In genomic region chr12:17265971-17266672, GRCm38 (mm10) we compare ENCODE assay signal across 7 mouse cellular contexts. TPM values are rescaled to one million over a fixed set of nuclear protein-coding genes. Genes with fewer than 3 reads are reported as not detected.
DNase-seq lines count a peak whose midpoint lies in the region; ATAC-seq lines count a peak whose summit lies in the region.

Gene Pdia6, plus strand, starts transcription at chr12:17266545.

- intact Hi-C loops in gastrocnemius, postnatal 36 days (cut with DNase I) = no loop called here
- intact Hi-C loops in left cerebral cortex, postnatal 25 days (cut with DNase I) = no loop called here

- H3K4me1 ChIP-seq in intestine, embryonic 15.5 days (replicated peaks) = peaks cover 14% of the 10 kb centered on the region
- H3K4me1 ChIP-seq in midbrain, embryonic 10.5 days = peaks cover 31% of the 10 kb centered on the region

- H3K9me3 ChIP-seq in intestine, embryonic 15.5 days = no peaks in the 10 kb centered on the region
- H3K9me3 ChIP-seq in midbrain, embryonic 10.5 days (replicated peaks) = no peaks in the 10 kb centered on the region

- H3K36me3 ChIP-seq in intestine, embryonic 15.5 days = peaks cover 6% of the 10 kb centered on the region; the same call in 1 of the 2 replicates
- H3K36me3 ChIP-seq in midbrain, embryonic 10.5 days = peaks cover 31% of the 10 kb centered on the region

- peak within 1 kb of the TSS; percentile 93 for H3K4me3 ChIP-seq in intestine, embryonic 15.5 days (replicated peaks)
- H3K4me3 ChIP-seq in midbrain, embryonic 10.5 days = peak within 1 kb of the TSS; percentile 91

- peak within 1 kb of the TSS; percentile 74 for H3K4me2 ChIP-seq in intestine, embryonic 15.5 days (replicated peaks)

- peak within 1 kb of the TSS; percentile 83 for H3K27ac ChIP-seq in intestine, embryonic 15.5 days
- H3K27ac ChIP-seq in midbrain, embryonic 10.5 days (replicated peaks) = peak within 1 kb of the TSS; percentile 94

- DNase-seq in adrenal gland, adult 2 months = peak; percentile 96
- DNase-seq in embryo, embryonic 11.5 days (ENCODE audit: low read depth, low spot score) = peak; percentile 95
- peak; percentile 85 to 88 for DNase-seq in gastrocnemius, postnatal 36 days
- DNase-seq in left cerebral cortex, postnatal 25 days (ENCODE audit: low spot score in 2 of 2) = peak; percentile 92 to 94
- DNase-seq in midbrain, embryonic 10.5 days (ENCODE audit: low spot score) = peak; percentile 94
- DNase-seq in right cerebral cortex, postnatal 4 days = peak; percentile 90

- peak; percentile 100 for ATAC-seq in intestine, embryonic 15.5 days

- 2% methylated on average over 47 of the region's 48 CpGs for WGBS in intestine, embryonic 15.5 days
- WGBS in midbrain, embryonic 10.5 days = 2% methylated on average over 48 of the region's 48 CpGs

- H3K9ac ChIP-seq in intestine, embryonic 15.5 days = peak within 1 kb of the TSS; percentile 94

- no peaks in the 10 kb centered on the region for H3K27me3 ChIP-seq in intestine, embryonic 15.5 days (replicated peaks)
- no peaks in the 10 kb centered on the region for H3K27me3 ChIP-seq in midbrain, embryonic 10.5 days (ENCODE audit: low read depth, poor library complexity, severe bottlenecking)

RNA-seq across cellular contexts. Expression of gene Pdia6, which starts in this region (rescaled TPM):
- 100 to 1,000 TPM; 153 to 218 TPM for total RNA-seq in adrenal gland, adult 2 months (2021)
- polyA plus RNA-seq in adrenal gland, adult 2 months (2012; rRNA removed) = 14.0 and 18.3 TPM in 2 replicates
- 10 to 100 TPM; 40.6 to 45.2 TPM for total RNA-seq in gastrocnemius, postnatal 36 days (2021)
- 635 TPM in 2 replicates for polyA plus RNA-seq in intestine, embryonic 15.5 days (2015; fragmentation: Nextera tagmentation; extraction: Ambion mirVana)
- 100 to 1,000 TPM; 149 to 160 TPM for total RNA-seq in left cerebral cortex, postnatal 25 days (2021)
- 591 and 645 TPM in 2 replicates for polyA plus RNA-seq in midbrain, embryonic 10.5 days (2016; fragmentation: Nextera tagmentation; extraction: Ambion mirVana)

Comparison
In these comparisons a context has a peak if more than half of its experiments do, and no peak if none do; other contexts are left out.
1. Peak in every context shown above with its lines: DNase-seq, ATAC-seq, H3K4me3 ChIP-seq and H3K27ac ChIP-seq.
2. RNA of gene Pdia6 (polyA plus RNA-seq): 591 to 645 TPM in midbrain, embryonic 10.5 days and 635 TPM in intestine, embryonic 15.5 days; 14.0 to 18.3 TPM in adrenal gland, adult 2 months; every median in the first group is over 10 times any median in the second.